Mouse (Mus musculus) spleen, adult 2 months (tissue): ENCODE measurements around the gene Washc4.

Source experiments
- CTCF ChIP-seq: fragments of 200-500 bp; IDR thresholded peaks from 2 replicates; pipeline ENCODE4 v1.5.1; 2011; ENCODE audit warnings: mild to moderate bottlenecking, inconsistent platforms; ENCODE audit not compliant: insufficient read depth, insufficient read length, insufficient replicate concordance; ENCODE audit errors: extremely low read depth
- POLR2A ChIP-seq: fragments of 200-500 bp; IDR thresholded peaks from 2 replicates; pipeline ENCODE4 v1.6.1; 2011; ENCODE audit warnings: low read depth, low read length, inconsistent platforms

- TF ChIP-seq POLR2A (no peak), CTCF (no peak)
Measured at GRCm38 (mm10) chr10:83603956-83604564, 60.5 kb downstream of the Washc4 start.
